Mouse (Mus musculus) kidney, embryonic 16.5 days (tissue): ENCODE data around the gene Pank2. TPM values are rescaled to one million over a fixed set of nuclear protein-coding genes. Genes with fewer than 3 reads are reported as not detected.

Source experiments
- microRNA-seq: library from miRNA; unstranded; fragments of <30 nt; microRNA quantifications from one replicate; pipeline ENCODE4, GENCODE M21; 2016
- polyA plus RNA-seq: library from polyadenylated mRNA; unstranded; fragments of >200 nt; fragmentation: Nextera tagmentation; extraction: Ambion mirVana; gene quantifications from 2 replicates; pipeline ENCODE4 v1.2.1, GENCODE M21; 2015

The Pank2 gene
- polyA plus RNA-seq, 1 experiment from 2014 or later: 27.2 TPM

Small RNA genes lying within 50 kb of the gene (microRNA-seq; reads per million reads assigned to microRNA genes)
- gene Mir103-2: 48.2 reads per million, percentile 48 among the genes with 10 or more reads in this experiment

Other genes starting within 250 kb of the Pank2 start
- 17.3 and 17.8 TPM in 2 replicates for gene Gfra4, start 219.4 kb upstream of the Pank2 start, polyA plus RNA-seq
- 4.8 and 6.0 TPM in 2 replicates for gene Adam33, start 198.7 kb upstream of the Pank2 start, polyA plus RNA-seq
- gene Siglec1, start 175.7 kb upstream of the Pank2 start, polyA plus RNA-seq: 0.29 and 0.46 TPM in 2 replicates
- 22.2 and 23.7 TPM in 2 replicates for gene Hspa12b, start 135.2 kb upstream of the Pank2 start, polyA plus RNA-seq
- gene Gm11037, start 129.0 kb upstream of the Pank2 start, polyA plus RNA-seq: not detected in 2 replicates
- 98.2 and 101 TPM in 2 replicates for gene 1700037H04Rik, start 102.4 kb upstream of the Pank2 start, polyA plus RNA-seq
- gene Cenpb, start 82.4 kb upstream of the Pank2 start, polyA plus RNA-seq: 9.7 and 10.1 TPM in 2 replicates
- 73.8 and 87.0 TPM in 2 replicates for gene Cdc25b, start 75.5 kb upstream of the Pank2 start, polyA plus RNA-seq
- 3.3 and 4.7 TPM in 2 replicates for gene Spef1, start 75.2 kb upstream of the Pank2 start, polyA plus RNA-seq
- gene Ap5s1, start 55.4 kb upstream of the Pank2 start, polyA plus RNA-seq: 30.2 and 30.9 TPM in 2 replicates
- 37.9 TPM in 2 replicates for gene Mavs, start 28.4 kb upstream of the Pank2 start, polyA plus RNA-seq
- 3.6 and 4.2 TPM in 2 replicates for gene Rnf24, start 90.4 kb downstream of the Pank2 start, polyA plus RNA-seq
- gene Smox, start 229.0 kb downstream of the Pank2 start, polyA plus RNA-seq: 39.1 and 39.7 TPM in 2 replicates